Mouse (Mus musculus): ENCODE results near the gene 1700021F07Rik. TPM values are rescaled to one million over a fixed set of nuclear protein-coding genes. Genes with fewer than 3 reads are reported as not detected.

1700021F07Rik gene
- total and polyA plus RNA-seq, 3 experiments = not detected

DNA sequence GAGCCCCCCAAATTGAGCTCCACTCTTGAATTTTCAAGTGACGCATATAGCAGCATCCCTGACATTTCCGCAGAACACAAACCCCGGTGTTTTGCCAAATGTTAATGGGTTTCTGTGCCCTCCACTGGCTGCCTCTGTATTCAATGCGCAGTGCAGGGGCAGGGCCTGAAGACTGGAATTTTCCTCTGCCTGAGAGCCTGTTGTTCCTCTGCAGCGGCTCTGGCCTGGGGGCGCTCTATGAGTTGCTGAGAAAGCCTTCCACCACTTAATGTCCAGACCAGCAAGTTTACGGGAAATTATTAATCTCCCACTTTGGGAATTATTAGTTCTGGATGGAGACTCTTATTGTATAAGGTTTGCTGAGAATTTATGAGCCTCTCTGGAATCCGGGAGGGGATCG, 41.8 kb downstream of the 1700021F07Rik start:
- no peak for TF ChIP-seq TCF12 (IDR thresholded peaks at IDR 0.05; ENCODE audit: low read depth, low read length)
- no peak for DNase-seq (ENCODE audit: extremely low read depth)
- in situ Hi-C loops (cut with MboI; ENCODE audit: low pct_ligation_motif_present, low pct_unique_long_range_greater_than_20kb, low sequenced_read_pairs) (loop anchor here (25.0 kb wide), 1 partner anchor 1323 kb away; no protein-coding TSS in a partner anchor), dilution Hi-C loops (cut with MboI; ENCODE audit: extremely low pct_ligation_motif_present, extremely low pct_unique_long_range_greater_than_20kb, low sequenced_read_pairs) (no loop called here)
- Histone ChIP-seq H3K36me3 (replicated peaks in 1 of 2; ENCODE audit: control insufficient read depth in 1 of 2, insufficient read depth in 1 of 2, low read length in 1 of 2) (no peaks in the 10 kb centered on the region), H3K4me2 (ENCODE audit: insufficient read depth, low read depth, poor library complexity, severe bottlenecking) (no peak overlapping the region), H3K79me2 (replicated peaks; ENCODE audit: control insufficient read depth, extremely low read depth, insufficient read depth, poor library complexity, severe bottlenecking) (no peaks in the 10 kb centered on the region), H3K4me1 (ENCODE audit: control insufficient read depth in 1 of 2, insufficient read depth in 2 of 2) (peaks cover 0 to 13% of the 10 kb centered on the region in 2 experiments; a peak in 1 of 4 replicates), H3K9ac (ENCODE audit: insufficient read depth, low read depth) (no peak overlapping the region), H3K9me3 (replicated peaks; ENCODE audit: low read length) (no peaks in the 10 kb centered on the region), H3K27ac (ENCODE audit: insufficient read depth, low read depth) (no peak overlapping the region), H3K27me3 (replicated peaks) (peaks cover 37% of the 10 kb centered on the region), H3K4me3 (replicated peaks in 1 of 3; ENCODE audit: low read depth in 2 of 3, low read length in 2 of 3, poor library complexity in 1 of 3) (no peak overlapping the region)

Other genes starting within 250 kb of the 1700021F07Rik start
- gene Pmepa1, start 246.1 kb upstream of the 1700021F07Rik start, total RNA-seq (2012; rRNA removed) = 9.8 and 9.9 TPM in 2 replicates
- 1.2 and 1.6 TPM in 2 replicates for gene Pmepa1, start 246.1 kb upstream of the 1700021F07Rik start, total RNA-seq (2014; rRNA removed)
- gene Pmepa1, start 246.1 kb upstream of the 1700021F07Rik start, polyA plus RNA-seq (2012; ENCODE audit: insufficient read length, low read depth) = 11.0 and 11.8 TPM in 2 replicates
- gene Ankrd60, start 55.8 kb downstream of the 1700021F07Rik start, total RNA-seq (2012; rRNA removed) = not detected in 2 replicates
- not detected in 2 replicates for gene Ankrd60, start 55.8 kb downstream of the 1700021F07Rik start, total RNA-seq (2014; rRNA removed)
- gene Ankrd60, start 55.8 kb downstream of the 1700021F07Rik start, polyA plus RNA-seq (2012; ENCODE audit: insufficient read length, low read depth) = not detected in 2 replicates
- gene Rab22a, start 137.2 kb downstream of the 1700021F07Rik start, total RNA-seq (2012; rRNA removed) = 5.9 and 11.0 TPM in 2 replicates
- gene Rab22a, start 137.2 kb downstream of the 1700021F07Rik start, total RNA-seq (2014; rRNA removed) = 7.9 and 9.3 TPM in 2 replicates
- gene Rab22a, start 137.2 kb downstream of the 1700021F07Rik start, polyA plus RNA-seq (2012; ENCODE audit: insufficient read length, low read depth) = 15.3 and 16.9 TPM in 2 replicates
- not detected in 2 replicates for gene 1700010B08Rik, start 196.8 kb downstream of the 1700021F07Rik start, total RNA-seq (2012; rRNA removed)
- gene 1700010B08Rik, start 196.8 kb downstream of the 1700021F07Rik start, total RNA-seq (2014; rRNA removed) = not detected in 2 replicates
- gene 1700010B08Rik, start 196.8 kb downstream of the 1700021F07Rik start, polyA plus RNA-seq (2012; ENCODE audit: insufficient read length, low read depth) = not detected in 2 replicates
- gene Vapb, start 214.9 kb downstream of the 1700021F07Rik start, total RNA-seq (2012; rRNA removed) = 20.9 and 26.1 TPM in 2 replicates
- 46.4 and 57.9 TPM in 2 replicates for gene Vapb, start 214.9 kb downstream of the 1700021F07Rik start, total RNA-seq (2014; rRNA removed)
- gene Vapb, start 214.9 kb downstream of the 1700021F07Rik start, polyA plus RNA-seq (2012; ENCODE audit: insufficient read length, low read depth) = 44.7 and 54.1 TPM in 2 replicates